Mouse (Mus musculus) cerebellum, adult 18-20 months (tissue): ENCODE data around the gene Tex19.1.

ENCODE experiments used
- DNase-seq, 2 experiments: peaks; one replicate each; pipeline ENCODE4 v3.0.0; 2021

Gene Tex19.1

DNA sequence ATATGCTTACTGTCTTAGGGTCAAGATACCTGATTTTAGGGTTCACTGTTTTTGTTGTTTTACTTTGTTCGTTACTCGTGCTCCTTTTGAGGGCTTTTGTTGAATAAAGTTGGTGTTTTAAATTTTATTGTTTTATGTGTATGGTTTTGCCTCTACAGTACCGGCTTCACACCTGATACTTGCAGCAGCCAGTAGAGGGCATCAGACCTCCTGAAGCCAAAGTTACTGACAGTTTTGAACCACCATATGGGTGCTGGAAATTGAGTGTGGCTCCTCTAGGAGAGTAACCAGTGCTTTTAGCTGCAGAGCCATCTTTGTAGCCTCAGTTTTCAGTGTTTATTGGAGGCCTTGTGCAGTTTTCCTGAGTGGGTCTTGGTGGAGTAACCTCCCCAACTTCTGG is 2.2 kb downstream of the Tex19.1 start:
- no peak for DNase-seq

DNA sequence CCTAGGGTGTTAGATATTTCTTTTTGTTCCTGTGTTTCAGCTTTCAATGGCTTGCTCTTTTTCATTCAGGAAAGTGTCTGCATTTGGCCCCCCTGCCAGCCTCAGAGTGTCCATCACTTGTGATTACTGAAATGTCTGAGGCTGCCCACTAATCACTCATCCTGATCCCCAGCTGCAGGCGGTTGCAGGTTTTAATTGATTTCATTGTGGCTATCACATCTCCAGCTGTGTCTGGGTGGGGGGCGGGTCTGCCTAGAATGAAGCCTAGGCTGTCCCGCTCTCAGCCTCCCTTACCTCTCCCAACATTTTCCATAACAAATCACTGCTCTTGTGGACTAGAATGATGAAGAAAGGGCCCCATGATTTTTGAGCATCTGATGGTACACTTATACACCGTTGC is 8.3 kb downstream of the Tex19.1 start:
- DNase-seq: no peak

DNA sequence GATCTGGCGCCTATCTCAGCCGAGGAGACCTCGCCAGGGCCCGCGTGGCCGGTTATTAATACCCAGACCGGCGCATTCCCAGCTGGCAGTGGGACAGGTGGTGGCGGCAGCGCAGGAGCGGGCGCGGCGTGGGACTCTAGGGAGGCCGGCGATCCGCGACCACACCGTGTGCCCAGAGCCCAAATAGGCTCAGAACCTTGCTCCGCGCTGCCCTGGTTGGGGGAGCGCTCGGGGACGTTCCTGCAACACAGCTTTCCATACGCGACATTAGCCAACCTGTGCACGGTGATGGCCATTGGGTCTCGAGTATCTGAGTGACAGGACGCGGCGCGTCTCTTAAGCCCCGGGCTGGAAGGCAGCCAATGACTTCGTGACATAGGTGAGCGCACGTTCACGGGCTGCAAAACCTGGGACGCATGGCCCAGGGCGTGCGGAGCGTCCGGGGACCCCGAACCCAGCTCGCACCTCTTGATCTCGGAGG is 10.5 kb downstream of the Tex19.1 start:
- peak; percentile 61 to 68 for DNase-seq

DNA sequence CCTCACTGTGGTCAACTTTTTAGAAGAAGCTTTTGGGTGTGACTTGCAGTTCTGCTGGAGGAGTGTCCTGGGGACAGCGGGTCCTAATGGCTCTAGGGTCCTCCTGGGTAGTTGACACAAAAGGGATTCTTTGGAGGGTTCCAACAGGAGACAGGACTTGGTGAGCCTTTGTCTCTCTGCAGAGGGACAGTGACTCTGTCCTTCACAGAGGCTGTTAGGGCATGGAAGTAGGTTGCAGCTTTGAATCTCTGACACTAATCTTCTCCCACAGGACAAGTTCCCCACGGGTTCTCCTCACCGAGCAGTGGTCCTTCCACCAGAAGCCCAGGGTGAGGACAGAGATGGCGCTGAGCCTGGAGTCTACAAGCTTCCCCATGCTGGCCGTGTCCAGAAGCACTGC is 14.0 kb downstream of the Tex19.1 start, which contains the start of gene Uts2r:
Uts2r (plus strand) TSS at position 301 of the 400 bp plus-strand sequence.
- DNase-seq: no peak

DNA sequence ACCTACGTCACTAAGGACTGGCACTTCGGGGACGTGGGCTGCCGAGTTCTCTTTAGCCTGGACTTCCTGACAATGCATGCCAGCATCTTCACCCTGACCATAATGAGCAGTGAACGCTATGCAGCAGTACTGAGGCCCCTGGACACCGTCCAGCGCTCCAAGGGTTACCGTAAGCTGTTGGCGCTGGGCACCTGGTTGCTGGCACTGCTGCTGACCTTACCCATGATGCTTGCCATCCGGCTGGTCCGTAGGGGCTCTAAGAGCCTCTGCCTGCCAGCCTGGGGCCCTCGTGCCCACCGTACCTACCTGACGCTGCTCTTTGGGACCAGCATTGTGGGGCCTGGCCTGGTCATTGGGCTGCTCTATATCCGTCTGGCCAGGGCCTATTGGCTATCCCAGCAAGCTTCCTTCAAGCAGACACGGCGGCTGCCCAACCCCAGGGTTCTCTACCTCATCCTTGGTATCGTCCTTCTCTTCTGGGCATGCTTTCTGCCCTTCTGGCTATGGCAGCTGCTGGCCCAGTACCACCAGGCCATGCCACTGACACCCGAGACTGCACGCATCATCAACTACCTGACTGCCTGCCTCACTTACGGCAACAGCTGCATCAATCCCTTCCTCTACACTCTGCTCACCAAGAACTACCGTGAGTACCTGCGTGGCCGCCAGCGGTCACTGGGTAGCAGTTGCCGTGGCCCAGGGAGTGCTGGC is 14.8 kb downstream of the Tex19.1 start:
- no peak for DNase-seq

DNA sequence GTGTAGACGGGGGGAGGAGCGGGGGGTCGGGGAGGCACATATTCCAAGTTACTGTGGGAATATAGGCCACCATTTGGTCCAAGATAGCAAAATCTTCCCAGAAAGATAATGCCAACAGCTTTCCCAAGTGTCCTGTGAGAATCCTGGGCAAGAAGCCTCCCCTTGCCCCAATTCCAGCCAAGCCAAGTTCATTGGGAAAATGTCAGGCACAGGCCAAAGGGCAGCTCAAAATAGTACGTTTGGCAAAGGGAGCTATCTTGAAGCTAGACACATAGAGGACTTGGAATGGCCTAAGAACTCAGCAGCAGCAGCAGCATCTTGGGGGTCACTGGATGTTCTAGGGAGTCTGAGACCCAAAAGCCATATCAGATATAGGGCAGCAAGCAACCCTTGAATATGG is 17.8 kb downstream of the Tex19.1 start:
- DNase-seq: no peak

DNA sequence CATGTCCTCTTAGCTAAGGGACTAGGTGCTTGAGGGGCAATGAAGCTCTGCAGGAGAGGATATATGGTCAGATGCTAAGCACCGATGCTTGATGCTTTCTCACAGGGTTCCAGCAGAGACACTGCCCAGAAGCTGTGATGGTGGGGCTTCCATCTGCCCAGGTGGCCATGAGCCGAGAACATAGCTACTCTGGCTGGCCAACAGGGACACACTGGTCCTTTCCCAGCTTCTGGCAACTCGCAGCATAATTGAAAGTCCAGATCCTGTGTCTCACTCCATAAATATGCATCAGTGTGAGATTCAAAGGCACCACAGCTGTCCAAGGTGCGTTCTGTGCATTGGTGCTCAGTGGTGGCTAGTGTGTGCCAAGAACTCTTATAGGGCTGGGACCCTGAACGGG is 27.3 kb downstream of the Tex19.1 start:
- peak in 1 of 2 experiments; percentile 21 for DNase-seq

DNA sequence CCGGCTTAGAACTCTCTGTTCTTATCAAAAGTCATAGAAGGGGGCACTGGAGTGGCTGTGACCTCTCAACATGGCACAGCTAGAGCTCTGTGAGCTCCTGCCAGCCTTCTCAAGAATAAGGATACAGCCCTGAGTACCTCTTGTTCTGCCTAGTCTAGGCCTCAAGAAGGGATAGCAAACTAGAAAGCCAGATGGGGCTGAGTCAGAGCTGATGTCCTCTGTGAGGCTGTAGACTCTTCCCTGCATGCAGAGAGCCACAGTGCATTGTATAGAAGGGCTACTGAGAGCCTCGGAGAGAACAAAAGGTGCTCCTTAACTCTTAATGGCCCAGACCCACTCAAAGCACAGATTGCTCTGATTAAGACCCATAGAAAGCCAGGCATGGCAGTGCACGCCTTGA is 28.3 kb downstream of the Tex19.1 start:
- DNase-seq: no peak

DNA sequence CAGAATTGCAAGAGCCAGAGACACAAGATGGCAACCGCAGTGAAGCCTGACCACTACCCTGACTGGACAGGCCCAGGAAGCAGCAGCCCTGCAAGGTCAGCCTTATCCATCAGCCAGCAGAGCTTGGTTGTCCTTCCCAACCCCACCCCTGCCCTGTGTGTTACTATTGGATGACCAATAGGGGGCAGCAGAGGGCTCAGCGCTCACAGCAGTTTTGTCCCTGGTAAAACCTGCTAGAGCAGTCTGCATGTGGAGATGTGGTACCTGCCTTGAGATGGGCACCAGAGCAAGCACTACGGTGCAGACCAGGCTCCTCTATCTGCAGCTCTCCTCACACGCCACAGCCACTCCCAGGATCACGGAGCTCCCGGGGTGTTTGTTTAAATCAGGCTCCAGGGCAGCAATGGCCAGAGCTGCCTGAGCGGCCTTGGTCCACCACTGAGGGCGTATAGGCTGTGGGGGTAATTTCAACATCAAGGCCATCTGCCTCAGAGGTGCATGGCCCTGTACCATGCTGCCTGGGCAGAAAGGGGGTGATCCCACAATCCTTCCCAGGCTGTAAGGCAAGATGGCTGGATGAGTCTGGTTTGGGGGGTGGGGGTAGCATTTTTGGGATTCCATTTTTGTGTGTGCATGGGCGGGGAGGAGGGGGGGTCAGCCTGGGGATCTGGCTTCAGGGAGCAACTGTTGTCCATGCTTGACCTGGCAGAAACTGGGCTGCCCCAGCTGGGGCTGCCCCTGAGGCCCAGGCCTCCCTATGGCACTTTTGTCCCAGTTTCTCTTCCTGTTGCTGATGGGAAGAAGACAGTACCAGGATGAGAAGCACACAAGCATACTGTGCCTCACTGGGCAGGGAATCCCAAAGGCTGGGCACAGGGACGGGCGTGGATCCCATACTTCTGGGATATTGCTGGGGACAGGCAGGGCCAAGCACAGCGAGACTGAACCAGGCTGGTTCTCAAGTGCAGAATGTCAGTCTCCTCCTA is 30.6 kb downstream of the Tex19.1 start:
- peak; percentile 63 to 77 for DNase-seq

DNA sequence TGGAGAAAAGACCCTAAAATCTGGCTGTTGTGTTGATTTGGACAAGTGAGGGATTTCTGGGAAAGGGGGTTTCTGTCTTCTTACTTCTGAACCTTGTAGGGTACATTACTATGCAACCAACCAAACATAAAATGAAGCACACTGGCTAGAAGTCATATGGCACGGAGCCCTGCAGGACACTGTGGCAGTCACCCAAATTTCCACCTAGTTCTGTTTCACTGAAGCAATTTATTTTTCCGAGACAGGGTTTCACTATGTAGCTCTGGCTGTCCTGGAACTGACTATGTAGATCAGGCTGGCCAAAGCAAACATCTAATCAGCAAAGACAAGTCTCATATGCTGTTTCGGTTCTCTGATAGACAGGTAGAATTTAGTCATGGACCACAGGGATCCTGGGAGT is 43.7 kb downstream of the Tex19.1 start:
- peak; percentile 57 to 64 for DNase-seq

DNA sequence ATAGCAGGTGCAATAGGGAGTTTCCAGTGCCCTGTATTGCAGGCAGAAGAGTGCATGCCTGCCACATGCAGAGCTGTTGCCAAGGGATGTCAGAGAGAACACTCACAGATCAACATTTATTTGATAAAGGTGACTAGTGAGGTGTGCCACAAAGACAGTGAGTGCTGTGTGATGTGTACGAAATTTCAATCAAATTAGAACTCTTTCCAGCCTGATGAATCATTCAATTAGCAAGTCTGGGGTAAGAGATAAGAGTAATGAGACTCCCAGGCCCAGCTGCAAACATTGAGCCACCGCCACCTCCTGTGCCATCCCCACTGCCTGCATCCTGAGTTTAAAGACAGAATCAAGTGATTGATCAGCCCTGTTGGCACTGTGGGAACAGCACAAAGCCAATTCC is 46.8 kb downstream of the Tex19.1 start:
- DNase-seq: no peak

DNA sequence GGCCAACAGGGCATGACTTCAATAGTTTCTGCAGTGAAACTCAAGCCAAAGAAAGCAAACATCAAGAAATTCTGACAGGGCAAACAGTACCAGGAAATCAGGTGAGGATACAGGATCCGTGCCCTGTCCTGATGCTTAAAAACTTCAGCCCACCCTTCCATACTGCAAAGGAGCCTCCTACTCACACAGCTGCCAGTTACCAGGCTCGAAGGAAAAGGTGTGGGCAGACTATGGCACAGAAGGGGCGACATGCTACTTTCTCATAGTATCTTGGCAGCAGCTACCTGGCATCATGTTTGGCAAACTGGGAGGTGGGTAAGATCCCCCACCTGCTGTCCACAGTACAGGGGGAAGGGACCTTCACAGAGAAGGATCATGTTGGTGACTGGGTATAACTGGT is 47.5 kb downstream of the Tex19.1 start:
- DNase-seq: no peak
